Mouse (Mus musculus) hindbrain, embryonic 14.5 days (tissue): ENCODE data around the gene Atl2. TPM values are rescaled to one million over a fixed set of nuclear protein-coding genes. Genes with fewer than 3 reads are reported as not detected.

Source experiments
- ATAC-seq: fragments of 200-750 bp; cut with Nextera tagmentation; 2 replicates; pipeline ENCODE4 v1.8.0; 2017; ENCODE audit warnings: moderate number of reproducible peaks, mild to moderate bottlenecking, moderate TSS enrichment, moderate library complexity; ENCODE audit not compliant: low FRiP score
- DNase-seq: peaks from one replicate; pipeline ENCODE4 v3.0.0-alpha.2; 2015; ENCODE audit warnings: low spot score
- H3K27ac ChIP-seq: fragments of 300-500 bp; sonication (generic); 2 replicates; pipeline ENCODE4 v1.5.1; 2014; ENCODE audit warnings: mild to moderate bottlenecking, moderate library complexity
- H3K27me3 ChIP-seq: fragments of 300-500 bp; sonication (generic); 2 replicates; pipeline ENCODE4 v1.6.1; 2014; ENCODE audit warnings: mild to moderate bottlenecking, low read length, mixed read lengths; ENCODE audit not compliant: control insufficient read depth, insufficient read depth
- H3K36me3 ChIP-seq: fragments of 300-500 bp; sonication (generic); replicated peaks from 2 replicates; pipeline ENCODE4 v1.6.1; 2014; ENCODE audit not compliant: control insufficient read depth, insufficient read depth
- H3K4me1 ChIP-seq: fragments of 300-500 bp; sonication (generic); replicated peaks from 2 replicates; pipeline ENCODE4 v1.6.1; 2014; ENCODE audit warnings: antibody characterized with exemption, low read length, mixed read lengths; ENCODE audit not compliant: control insufficient read depth, insufficient read depth
- H3K4me2 ChIP-seq: fragments of 300-500 bp; sonication (generic); replicated peaks from 2 replicates; pipeline ENCODE4 v1.6.1; 2014; ENCODE audit warnings: mild to moderate bottlenecking, moderate library complexity
- H3K4me3 ChIP-seq: fragments of 300-500 bp; sonication (generic); replicated peaks from 2 replicates; pipeline ENCODE4 v1.5.1; 2014; ENCODE audit warnings: mild to moderate bottlenecking, low read length
- H3K9ac ChIP-seq: fragments of 300-500 bp; sonication (generic); 2 replicates; pipeline ENCODE4 v1.6.1; 2014
- H3K9me3 ChIP-seq: fragments of 300-500 bp; sonication (generic); 2 replicates; pipeline ENCODE4 v1.6.1; 2016; ENCODE audit warnings: low read length; ENCODE audit not compliant: control insufficient read depth
- WGBS: fragments of 180-500 bp; shearing (Covaris S2); extraction: QIAGEN DNeasy Blood & Tissue Kit; methylation state at CpG from one replicate; pipeline ENCODE4 v1.1.7; 2014; 5-methylcytosine and 5-hydroxymethylcytosine counted together
- polyA plus RNA-seq: library from polyadenylated mRNA; unstranded; fragments of >200 nt; fragmentation: Nextera tagmentation; extraction: Ambion mirVana; gene quantifications from 2 replicates; pipeline ENCODE4 v1.2.1, GENCODE M21; 2014

The Atl2 gene
- polyA plus RNA-seq, 1 experiment from 2014 or later = 39.4 TPM

DNA sequence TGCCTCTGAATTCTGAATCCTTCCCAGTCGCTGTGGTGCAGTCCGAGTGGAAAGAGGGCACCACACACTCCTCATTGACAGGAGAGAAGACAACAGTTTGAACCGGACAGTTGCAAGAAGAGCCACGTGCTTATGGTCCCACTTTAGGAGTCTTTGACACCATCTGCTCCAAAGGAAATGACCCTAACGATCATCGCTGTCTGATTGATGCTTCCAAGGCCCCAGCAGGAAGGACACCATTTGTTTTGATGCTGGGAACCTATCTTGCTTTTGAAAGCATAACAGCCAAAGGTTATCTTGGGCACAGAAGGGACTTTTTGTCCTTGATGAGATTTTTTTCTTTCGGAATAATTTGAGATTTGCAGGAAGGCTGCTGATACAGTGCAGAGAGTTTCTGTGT, 58.9 kb downstream of the Atl2 start:
- Histone ChIP-seq H3K27me3 (no peaks in the 10 kb centered on the region), H3K9ac (no peak overlapping the region), H3K4me2 (no peak overlapping the region), H3K4me3 (no peak overlapping the region), H3K27ac (no peak overlapping the region), H3K36me3 (no peaks in the 10 kb centered on the region), H3K4me1 (no peaks in the 10 kb centered on the region), H3K9me3 (no peaks in the 10 kb centered on the region)
- WGBS = 81% methylated on average over 7 of the region's 7 CpGs
- ATAC-seq (no peak), DNase-seq (no peak)

DNA sequence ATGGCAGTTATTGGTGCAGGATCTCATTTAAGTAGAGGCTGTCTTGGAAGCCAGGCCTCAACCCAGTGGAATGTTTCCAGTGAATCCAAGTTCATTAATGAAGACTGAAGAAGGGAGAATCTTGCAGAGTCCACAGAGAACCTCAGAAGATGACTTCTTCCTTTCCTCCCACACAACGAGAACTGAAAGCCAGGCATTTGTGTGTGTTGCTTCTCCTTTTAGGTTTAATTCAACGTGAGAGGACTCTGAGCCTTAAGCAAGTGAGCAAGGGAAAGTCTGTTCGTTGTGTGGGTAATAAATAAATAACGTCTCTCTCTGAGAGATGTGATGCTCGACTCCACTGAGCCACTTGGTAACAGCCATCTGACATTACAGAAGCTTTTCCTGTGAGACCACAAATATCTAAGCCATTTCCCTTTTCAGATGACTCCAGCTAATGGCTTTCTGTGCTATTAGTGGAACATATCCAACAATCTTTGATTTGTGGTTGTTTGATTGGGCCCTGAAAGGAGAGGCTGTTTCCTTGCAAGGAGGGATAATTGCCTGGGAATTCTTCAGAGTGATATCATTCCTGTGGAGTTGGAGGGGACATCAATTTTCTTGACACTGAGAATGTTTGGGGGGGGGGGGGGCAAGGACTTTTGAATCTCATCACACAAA, 60.1 kb downstream of the Atl2 start:
- H3K4me2 ChIP-seq = no peak overlapping the region
- H3K36me3 ChIP-seq = no peaks in the 10 kb centered on the region
- H3K9ac ChIP-seq = no peak overlapping the region
- no peak for ATAC-seq
- H3K9me3 ChIP-seq = no peaks in the 10 kb centered on the region
- H3K4me3 ChIP-seq = no peak overlapping the region
- WGBS = 66% methylated on average over 5 of the region's 5 CpGs
- H3K27me3 ChIP-seq = no peaks in the 10 kb centered on the region
- DNase-seq = no peak
- H3K4me1 ChIP-seq = no peaks in the 10 kb centered on the region
- no peak overlapping the region for H3K27ac ChIP-seq

DNA sequence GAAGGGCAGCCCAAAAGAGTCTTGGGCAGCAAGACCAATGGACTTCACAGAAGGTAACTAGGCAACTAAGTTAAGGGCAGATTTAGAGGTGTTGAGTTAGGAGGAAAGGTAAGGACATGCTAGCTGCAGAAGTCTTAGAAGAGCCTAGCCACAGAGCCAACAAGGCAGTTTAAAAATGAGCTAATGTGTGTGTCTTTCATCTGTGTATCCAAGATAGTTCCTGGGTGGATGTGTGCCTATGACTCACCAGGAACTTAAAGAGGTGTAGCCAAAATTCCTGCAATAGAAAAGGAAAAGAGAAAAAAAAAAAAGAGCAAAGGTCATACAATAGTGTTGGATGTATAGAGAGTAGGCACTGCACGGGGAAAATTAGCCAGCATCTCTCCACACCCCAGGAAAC, 63.6 kb downstream of the Atl2 start:
- no peak for ATAC-seq
- no peaks in the 10 kb centered on the region for H3K36me3 ChIP-seq
- 68% methylated on average over 1 of the region's 1 CpGs for WGBS

DNA sequence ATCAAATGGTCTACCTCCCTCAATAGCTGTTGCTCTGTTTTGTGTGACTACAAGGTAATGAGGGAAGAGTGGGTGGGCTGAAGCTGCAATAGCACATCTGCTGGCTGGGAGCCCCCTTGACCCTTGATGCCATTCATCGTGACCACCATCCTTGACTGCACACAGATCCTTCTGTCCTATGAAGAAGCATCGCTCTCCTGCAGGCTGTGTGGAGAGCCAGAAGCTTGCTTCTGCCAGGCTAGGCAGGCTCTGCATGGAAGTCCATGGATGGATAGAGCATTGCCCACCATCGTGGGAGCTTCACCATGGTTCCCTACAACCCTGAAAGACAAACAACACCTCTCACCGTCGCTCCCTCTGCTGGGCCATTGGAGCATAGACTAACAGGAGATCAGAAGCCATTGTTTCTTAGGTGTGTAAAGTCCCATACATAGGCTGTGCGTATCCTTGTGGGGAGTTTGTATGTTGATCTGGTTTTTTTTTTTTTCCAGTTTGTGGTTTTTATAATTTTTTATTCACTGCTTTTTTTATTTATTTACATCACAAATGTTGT, 69.4 kb downstream of the Atl2 start:
- Histone ChIP-seq H3K4me1 (peaks cover 11% of the 10 kb centered on the region; the same call in 1 of the 2 replicates), H3K9ac (no peak overlapping the region), H3K27me3 (peaks cover 9% of the 10 kb centered on the region; the same call in 1 of the 2 replicates), H3K9me3 (no peaks in the 10 kb centered on the region), H3K36me3 (no peaks in the 10 kb centered on the region), H3K4me3 (no peak overlapping the region), H3K27ac (no peak overlapping the region), H3K4me2 (no peak overlapping the region)
- DNase-seq (no peak), ATAC-seq (no peak)
- WGBS = 60% methylated on average over 6 of the region's 6 CpGs

More for the DNA sequence above, 63.6 kb downstream of the Atl2 start:
- no peak overlapping the region for H3K27ac ChIP-seq
- no peak overlapping the region for H3K4me2 ChIP-seq
- H3K9me3 ChIP-seq = no peaks in the 10 kb centered on the region
- DNase-seq = no peak
- H3K4me1 ChIP-seq = no peaks in the 10 kb centered on the region
- H3K9ac ChIP-seq = no peak overlapping the region
- no peak overlapping the region for H3K4me3 ChIP-seq
- H3K27me3 ChIP-seq = no peaks in the 10 kb centered on the region

DNA sequence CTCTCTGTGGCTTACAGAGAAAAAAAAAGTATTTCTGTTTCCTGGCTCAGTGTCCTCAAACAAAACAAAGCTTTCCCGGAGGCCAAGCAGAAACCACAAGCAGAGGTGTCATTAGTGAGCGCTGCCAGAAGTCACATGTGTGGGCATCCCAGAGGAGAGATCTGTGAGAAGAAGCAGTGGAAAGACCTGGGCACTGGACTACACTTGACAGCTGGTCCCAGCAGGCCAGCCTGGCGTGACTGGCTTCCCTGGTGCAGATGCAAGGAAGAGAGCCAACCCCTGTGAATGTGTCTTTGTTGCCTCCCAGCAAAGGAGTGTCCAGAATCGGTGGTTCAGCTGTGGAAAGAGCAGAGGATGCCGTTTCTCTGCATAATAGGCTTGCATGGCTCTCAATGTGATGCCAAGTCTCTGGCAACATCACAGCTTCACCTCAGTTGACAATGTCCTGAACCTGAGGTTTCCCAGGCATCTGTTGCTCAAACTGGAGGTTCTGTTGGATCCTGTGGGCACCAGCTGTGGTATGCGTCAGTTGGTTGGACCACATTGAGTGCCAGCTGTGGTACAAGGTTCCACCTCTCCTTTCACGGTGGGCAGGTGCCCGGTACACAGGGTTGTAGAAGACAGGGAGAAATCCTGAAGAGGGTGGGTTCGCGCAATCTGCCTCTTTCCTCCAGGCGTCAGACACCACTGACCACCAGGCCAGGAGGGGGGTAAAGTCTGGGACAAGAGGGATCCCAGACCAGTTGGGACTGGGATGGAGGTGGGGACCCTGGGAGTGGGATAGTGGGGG, 70.5 kb downstream of the Atl2 start:
- Histone ChIP-seq H3K9me3 (no peaks in the 10 kb centered on the region), H3K9ac (no peak overlapping the region), H3K27me3 (peaks cover 20% of the 10 kb centered on the region), H3K4me2 (no peak overlapping the region), H3K36me3 (no peaks in the 10 kb centered on the region), H3K27ac (no peak overlapping the region), H3K4me1 (peaks cover 11% of the 10 kb centered on the region; the same call in 1 of the 2 replicates), H3K4me3 (no peak overlapping the region)
- WGBS = 71% methylated on average over 11 of the region's 11 CpGs
- DNase-seq (peak; percentile 40), ATAC-seq (peak; percentile 86)

DNA sequence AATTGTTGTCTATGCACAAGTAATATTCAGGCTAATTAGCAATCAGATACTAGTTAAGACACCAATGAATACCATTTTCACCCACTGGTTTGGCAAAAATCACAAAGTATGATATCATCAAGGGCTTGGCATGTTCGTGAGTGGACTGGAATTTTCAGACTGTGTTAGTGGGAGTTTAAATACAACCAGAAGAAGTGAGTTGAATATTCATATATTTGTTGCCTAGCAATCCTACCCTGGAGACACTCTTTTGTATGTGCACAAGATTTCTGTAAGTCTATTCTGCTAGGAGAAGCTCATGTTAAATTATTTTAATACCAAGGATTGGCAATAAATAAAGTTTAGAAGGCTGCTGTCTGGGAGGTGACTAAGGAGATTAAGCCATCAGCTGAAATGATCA, 71.5 kb downstream of the Atl2 start:
- ATAC-seq (no peak), DNase-seq (peak; percentile 38)
- H3K27me3 ChIP-seq = peaks cover 26% of the 10 kb centered on the region
- H3K36me3 ChIP-seq = no peaks in the 10 kb centered on the region
- no peaks in the 10 kb centered on the region for H3K9me3 ChIP-seq
- H3K9ac ChIP-seq = no peak overlapping the region
- H3K27ac ChIP-seq = peak overlapping the region; percentile 12; the same call in 1 of the 2 replicates
- no peak overlapping the region for H3K4me3 ChIP-seq
- no peak overlapping the region for H3K4me2 ChIP-seq
- peaks cover 11% of the 10 kb centered on the region; the same call in 1 of the 2 replicates for H3K4me1 ChIP-seq
- WGBS = 56% methylated on average over 1 of the region's 1 CpGs

DNA sequence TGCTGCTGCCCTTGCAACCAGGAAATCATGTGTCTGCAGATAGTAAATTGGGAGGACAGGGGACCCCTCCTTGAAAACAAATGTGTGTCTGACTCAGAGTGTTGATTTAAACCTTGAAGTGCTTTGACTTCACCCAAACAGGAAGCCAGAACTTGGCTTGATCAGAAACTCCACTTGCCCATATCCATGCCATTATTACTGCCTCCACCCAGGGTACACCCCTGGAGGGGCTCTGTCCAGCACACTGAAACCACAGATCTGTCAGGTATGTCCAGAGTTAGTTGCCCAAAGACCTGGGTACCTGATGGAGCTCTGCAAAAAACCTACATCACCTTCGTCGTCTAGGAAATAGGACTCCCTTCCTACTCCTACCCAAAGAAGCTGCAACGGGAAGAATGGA, 77.0 kb downstream of the Atl2 start:
- DNase-seq = no peak
- no peak overlapping the region for H3K27ac ChIP-seq
- H3K4me1 ChIP-seq = 0 out of 2 replicates have a peak, but pooled peaks cover 6% of the 10 kb centered on the region

DNA sequence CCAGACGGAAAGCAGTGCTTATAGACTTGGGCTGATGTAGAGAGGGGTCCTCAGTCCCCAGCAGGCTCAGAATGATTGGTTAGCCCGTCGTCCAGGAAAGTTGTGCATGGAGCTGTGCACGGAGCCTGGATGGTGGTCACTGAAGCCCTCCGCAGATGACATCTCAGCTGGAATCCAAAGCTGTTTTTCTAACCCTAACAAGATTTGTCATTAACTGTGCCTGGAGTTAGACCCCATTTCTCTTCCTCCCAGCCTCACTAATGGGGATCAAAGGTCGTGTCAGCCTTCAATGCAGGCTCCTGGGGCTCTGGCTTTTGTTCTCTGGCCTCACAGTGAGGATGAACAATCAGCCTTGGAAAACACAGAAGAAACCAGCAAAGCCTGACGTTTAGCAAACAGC, 77.9 kb downstream of the Atl2 start:
- DNase-seq (no peak), ATAC-seq (no peak)
- H3K4me3 ChIP-seq = no peak overlapping the region
- WGBS = 2% methylated on average over 7 of the region's 7 CpGs
- no peak overlapping the region for H3K4me2 ChIP-seq
- H3K36me3 ChIP-seq = no peaks in the 10 kb centered on the region
- H3K27ac ChIP-seq = no peak overlapping the region
- peaks cover 37% of the 10 kb centered on the region for H3K27me3 ChIP-seq
- 0 out of 2 replicates have a peak, but pooled peaks cover 6% of the 10 kb centered on the region for H3K4me1 ChIP-seq
- no peak overlapping the region for H3K9ac ChIP-seq
- H3K9me3 ChIP-seq = no peaks in the 10 kb centered on the region

More for the DNA sequence above, 77.0 kb downstream of the Atl2 start:
- no peak for ATAC-seq
- H3K4me2 ChIP-seq = no peak overlapping the region
- no peak overlapping the region for H3K9ac ChIP-seq
- peaks cover 37% of the 10 kb centered on the region for H3K27me3 ChIP-seq
- 22% methylated on average over 3 of the region's 3 CpGs for WGBS
- H3K4me3 ChIP-seq = no peak overlapping the region
- H3K9me3 ChIP-seq = no peaks in the 10 kb centered on the region
- no peaks in the 10 kb centered on the region for H3K36me3 ChIP-seq

DNA sequence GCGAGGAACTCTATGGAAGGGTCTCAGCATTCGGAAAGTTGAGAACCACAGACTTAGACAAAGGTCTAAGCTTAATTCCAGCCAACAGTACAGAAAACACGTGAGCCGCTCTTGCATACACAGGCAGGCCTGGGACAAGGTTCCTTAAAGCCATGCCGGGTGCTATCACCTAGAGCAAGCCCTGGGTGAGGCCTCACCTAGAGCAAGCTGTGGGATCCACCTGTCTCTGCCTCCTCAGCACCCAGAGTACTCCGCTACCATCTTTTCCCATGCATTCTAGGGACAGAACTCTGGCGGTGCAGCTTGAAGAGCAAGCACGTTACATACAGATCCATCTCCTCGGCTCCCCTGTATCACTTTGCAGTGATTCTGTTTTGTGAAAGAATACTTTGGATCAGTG, 78.4 kb downstream of the Atl2 start:
- Histone ChIP-seq H3K27ac (no peak overlapping the region), H3K4me2 (no peak overlapping the region), H3K4me3 (no peak overlapping the region), H3K36me3 (no peaks in the 10 kb centered on the region), H3K9me3 (no peaks in the 10 kb centered on the region), H3K4me1 (0 out of 2 replicates have a peak, but pooled peaks cover 6% of the 10 kb centered on the region), H3K27me3 (peaks cover 37% of the 10 kb centered on the region), H3K9ac (no peak overlapping the region)
- WGBS = 50% methylated on average over 9 of the region's 9 CpGs
- ATAC-seq = no peak
- no peak for DNase-seq
